Mouse (Mus musculus) frontal cortex, adult 2 months (tissue): ENCODE measurements around the gene Ankrd23. TPM values are rescaled to one million over a fixed set of nuclear protein-coding genes. Genes with fewer than 3 reads are reported as not detected.
"Not testable (repeated sequence)": the region's sequence is repeated elsewhere in the genome, so short reads cannot be mapped to it uniquely, and the experiment has no call there.

Source experiments
- DNase-seq, 2 experiments: peaks; one replicate each; pipeline ENCODE4 v3.0.0; 2022; ENCODE audit warnings: low spot score in 1 of 2; ENCODE audit errors: extremely low spot score in 1 of 2
- polyA plus RNA-seq: library from polyadenylated mRNA; depleted of rRNA; stranded (reverse); fragments of >200 nt; gene quantifications from 2 replicates; pipeline ENCODE4 v1.2.3, GENCODE M21; 2012; rRNA removed

Ankrd23 gene
- polyA plus RNA-seq = 9.5 and 11.5 TPM in 2 replicates

DNA sequence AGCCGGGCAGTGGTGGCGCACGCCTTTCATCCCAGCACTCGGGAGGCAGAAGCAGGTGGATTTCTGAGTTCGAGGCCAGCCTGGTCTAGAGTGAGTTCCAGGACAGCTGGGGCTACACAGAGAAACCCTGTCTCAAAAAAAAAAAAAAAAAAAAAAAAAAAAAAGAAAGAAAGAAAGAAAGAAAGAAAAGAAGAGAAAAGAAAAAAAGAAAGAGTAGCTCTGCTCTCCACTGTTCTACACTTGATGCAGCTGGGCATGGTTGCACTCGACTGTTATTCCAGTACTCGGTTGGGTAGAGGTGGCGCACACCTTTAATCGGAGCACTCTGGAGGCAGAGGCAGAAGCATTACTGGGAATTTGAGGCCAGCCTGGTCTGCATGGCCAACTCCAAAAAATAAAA is at the start of gene Ankrd23:
Gene Ankrd23 (minus strand): TSS at position 101 of the 400 bp plus-strand sequence.
- DNase-seq = not testable (repeated sequence)

DNA sequence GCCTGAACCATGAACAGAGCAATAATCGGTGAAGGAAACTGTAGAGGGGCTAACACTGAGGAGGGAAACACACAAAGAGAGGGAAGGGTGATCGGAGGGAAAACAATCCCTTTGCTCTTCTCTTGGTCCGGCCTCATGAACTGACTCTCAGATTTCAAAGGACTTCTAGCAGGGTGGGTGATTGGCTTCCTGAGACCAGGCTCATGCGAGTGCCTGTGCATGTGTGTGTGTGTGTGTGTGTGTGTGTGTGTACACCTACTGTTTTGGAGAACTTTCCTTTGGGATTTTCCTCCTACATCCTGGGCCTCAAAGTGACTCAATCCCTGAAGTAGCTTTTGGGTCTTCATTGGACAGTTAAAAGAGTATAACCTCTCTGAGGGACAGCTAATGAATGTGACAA is 49.6 kb upstream of the Ankrd23 start:
- no peak for DNase-seq

GRCm38 (mm10) chr1:36583408-36584116 is 46.9 kb upstream of the Ankrd23 start:
- DNase-seq = no peak

DNA sequence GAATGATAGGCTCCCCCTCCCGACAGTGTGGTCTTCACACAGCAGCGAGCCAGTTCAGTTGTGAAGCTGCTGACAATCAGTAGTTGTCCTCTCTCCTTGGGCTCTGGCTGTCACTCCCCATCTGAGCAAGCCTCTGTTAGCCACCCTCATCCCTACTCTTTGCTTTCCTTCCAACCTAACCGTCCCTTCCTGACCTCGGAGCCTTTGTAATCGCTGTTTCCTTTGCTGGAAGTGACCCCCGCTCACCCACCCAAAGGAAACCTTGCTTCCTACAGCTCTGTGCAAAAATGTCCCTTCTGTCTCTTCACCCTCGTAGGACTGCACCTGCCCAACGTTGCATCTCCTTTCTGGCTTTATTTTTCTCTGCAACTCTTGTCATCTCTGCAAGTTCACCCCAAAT is 45.5 kb upstream of the Ankrd23 start:
- no peak for DNase-seq

DNA sequence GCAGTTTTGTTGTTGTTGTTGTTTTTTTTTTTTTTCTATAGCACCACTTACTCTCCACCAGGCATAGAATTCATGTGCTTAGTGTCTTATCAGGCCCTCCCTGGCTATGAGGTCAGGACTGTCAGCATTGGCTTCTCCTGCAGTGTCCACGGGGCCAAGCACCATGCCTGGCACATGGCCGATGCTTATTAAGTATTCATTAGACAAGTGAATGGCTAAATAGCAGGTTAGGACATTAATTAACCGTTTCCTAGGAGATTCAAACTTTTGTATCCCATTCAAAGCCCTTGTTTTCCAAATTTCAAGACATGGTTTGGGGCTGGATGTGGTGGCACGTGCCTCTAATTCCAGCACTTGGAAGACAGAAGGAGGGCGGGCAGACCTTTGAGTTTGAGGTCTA is 44.6 kb upstream of the Ankrd23 start:
- no peak for DNase-seq

DNA sequence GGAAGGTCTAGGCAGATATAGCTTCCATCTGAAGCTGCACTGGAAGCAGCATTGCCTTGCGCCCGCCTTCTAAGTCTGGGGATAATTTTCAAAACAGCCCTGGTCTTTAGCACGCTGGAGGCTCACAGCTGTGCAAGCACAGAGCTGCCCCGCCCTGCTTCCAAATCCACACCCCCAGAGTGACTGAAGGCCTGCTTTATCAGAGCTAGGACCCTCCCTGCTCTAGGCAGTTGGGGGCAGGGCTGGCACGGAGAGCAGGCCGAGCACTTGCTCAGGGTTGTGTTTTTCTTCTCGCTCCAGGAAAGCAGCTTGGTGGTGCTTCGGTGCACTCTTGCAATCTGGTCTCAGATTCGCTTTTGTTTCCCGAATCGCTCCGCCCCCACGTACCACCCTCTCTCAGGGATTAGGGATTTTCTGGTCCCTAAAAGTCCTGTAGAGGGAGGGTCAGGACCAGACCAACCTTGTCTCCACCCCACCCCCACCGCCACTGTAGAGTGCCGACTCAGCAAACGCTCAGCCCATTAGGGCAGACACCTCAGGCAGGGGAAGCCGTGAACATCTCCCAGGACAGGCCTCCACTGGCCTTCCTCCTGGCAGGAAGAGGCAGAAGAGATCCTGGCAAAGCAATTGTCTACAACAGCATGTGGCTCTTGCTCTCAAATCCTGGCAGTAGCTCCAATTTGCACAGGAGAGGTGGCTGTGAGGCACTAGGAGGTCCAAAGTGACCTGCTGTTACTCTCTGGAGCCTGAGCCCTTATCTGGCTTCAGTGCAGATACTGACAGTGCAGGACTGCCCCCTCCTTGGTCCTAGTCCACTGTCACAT is 43.9 kb upstream of the Ankrd23 start:
- DNase-seq = peak in 1 of 2 experiments; percentile 43

DNA sequence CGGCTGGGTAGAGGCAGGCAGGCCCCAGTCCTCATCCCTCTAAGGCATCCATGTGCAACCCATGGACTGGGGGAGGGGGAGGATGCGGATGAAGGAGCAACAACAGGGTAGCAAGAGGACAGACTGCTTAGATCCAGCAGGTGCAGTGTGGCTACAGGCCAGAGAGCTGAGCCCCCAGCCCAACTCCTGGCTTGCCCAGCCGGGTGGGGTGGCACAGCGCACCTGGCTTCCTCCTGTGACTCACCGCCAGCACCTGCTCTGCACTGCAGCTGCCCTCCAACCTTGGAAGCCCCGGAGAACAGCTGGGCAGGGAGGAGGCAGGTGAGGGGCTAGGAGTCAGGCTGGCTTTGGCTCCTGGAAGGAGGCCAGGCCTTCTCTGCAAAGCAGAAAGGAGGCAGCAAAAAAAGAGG is 43.3 kb upstream of the Ankrd23 start:
- no peak for DNase-seq

GRCm38 (mm10) chr1:36576991-36577675 is 40.5 kb upstream of the Ankrd23 start:
- no peak for DNase-seq

- DNase-seq = no peak
Measured at GRCm38 (mm10) chr1:36575347-36575746, 38.7 kb upstream of the Ankrd23 start.

DNA sequence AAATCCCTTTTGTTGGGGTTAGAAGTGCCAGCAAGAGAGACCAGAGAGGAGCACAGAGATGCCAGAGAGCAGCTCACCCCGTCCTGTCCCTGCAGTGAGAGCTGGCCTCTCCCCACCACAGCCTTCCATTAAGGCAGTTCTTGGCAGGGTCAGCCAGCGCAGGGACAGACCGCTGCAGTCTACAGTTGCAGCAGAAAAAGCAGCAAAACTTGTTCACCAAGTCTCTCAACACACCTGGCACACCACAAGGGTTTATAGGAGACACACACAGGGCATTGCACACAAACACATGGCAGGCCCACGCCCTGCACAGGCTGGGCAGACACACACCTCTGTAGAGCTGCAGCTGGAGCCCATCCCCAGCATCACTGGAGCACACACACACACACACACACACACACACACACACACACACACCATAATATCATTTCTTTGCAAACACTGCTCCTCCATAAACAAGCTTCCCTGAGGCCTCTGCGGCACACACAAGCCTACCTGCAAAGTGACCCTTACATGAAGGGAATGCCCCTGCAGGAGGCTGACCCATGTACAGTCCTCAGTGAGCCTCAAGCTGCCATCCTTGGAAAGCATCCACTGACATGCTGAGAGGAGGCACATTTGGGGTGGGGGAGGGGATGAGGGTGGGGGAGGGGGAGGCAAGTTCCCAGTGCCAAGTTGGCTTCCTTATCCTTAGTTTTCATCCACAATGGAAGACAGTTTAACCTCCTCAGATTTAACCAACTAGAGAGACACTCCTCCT is 37.7 kb upstream of the Ankrd23 start:
- DNase-seq = no peak

DNA sequence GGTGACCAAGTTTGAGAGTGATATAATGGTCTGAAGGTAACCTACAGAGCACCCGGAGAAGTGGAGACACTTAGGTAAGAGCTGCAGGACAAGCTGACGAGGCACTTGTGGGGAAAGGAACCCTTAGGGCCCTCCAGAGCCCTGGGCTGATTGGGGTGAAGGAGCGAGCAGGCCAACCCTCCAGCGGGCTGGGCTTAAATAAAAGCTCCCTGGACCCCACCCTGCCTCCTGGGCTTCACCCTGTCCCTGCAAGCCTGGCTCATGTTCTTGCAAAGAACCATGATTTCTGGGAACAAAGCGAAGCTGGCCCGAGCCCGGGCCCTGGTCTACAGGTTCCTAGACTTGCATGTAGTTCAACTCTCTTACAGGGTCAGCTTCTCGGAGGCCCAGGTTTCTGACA is 36.8 kb upstream of the Ankrd23 start:
- DNase-seq = no peak

- DNase-seq = no peak
Measured at GRCm38 (mm10) chr1:36572709-36573108, 36.0 kb upstream of the Ankrd23 start.

- DNase-seq = no peak
Measured at GRCm38 (mm10) chr1:36572140-36572700, 35.5 kb upstream of the Ankrd23 start.

GRCm38 (mm10) chr1:36571627-36572026 is 34.9 kb upstream of the Ankrd23 start:
- no peak for DNase-seq

GRCm38 (mm10) chr1:36570320-36570719 is 33.6 kb upstream of the Ankrd23 start:
- DNase-seq = no peak

GRCm38 (mm10) chr1:36569694-36570276 is 33.1 kb upstream of the Ankrd23 start:
- DNase-seq = no peak

GRCm38 (mm10) chr1:36568776-36569175 is 32.1 kb upstream of the Ankrd23 start:
- DNase-seq = no peak

DNA sequence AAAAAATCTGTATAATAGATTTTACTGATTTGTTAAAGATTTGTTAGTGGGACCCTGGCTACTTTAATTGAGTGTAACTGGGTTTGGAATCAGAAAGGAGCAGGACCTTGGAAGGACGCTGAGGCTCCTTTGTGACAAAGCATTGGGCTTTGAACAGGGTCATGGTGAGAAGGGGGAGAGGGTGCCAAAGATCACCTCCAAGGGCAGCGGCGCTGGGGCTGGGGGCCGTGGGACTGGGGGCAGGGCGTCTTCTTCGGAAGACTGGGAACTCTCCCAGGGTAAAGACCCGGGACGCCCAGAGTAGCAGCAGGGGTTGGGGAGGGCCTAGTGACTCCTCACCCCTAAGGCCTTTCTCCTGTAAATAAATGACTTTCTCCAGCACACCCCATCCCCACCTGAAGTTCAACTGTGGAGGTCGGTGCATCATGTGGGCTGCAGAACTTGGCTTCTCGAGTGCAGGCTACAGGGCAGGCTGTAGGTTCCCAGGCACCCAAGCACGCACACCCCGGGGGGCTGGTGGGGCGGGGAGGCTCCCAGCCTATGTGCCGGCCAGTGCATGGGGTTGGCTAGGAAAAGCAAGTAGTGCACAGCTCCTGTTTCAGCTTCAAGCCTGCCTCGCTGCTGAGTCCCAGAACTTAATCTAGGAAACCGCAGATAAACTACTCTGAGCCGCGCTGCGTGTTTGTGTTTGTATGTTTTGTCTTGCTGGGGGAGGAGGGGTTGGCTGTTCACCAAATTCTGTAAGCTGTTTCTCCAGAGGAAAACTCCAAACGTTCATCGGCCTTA is 31.3 kb upstream of the Ankrd23 start:
- no peak for DNase-seq

DNA sequence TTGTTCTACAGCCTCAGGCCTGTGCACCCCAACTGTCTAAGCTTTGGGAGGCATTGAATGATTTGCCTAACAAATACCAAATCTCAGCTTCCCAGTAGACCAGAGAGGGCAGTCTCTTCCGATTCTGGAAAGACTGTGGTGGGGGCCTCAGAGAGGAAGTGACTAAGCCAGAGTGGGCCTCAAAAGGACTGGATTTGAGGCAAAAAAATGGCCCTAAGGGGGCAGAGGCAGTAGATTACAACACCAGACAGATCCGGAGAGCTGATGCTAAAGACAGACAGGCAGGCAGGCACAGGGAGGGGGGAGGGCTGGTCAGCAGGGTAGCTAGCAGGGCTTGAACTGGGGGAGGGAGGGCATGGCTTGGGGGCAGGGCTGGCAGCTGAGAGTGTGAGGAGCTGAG is 29.7 kb upstream of the Ankrd23 start:
- DNase-seq = no peak
